Mouse (Mus musculus) monocyte, adult 59 days (primary cell): Measurements from ENCODE around the gene Brs3. TPM values are rescaled to one million over a fixed set of nuclear protein-coding genes. Genes with fewer than 3 reads are reported as not detected.

Experiments
- total RNA-seq, 2 experiments: library from RNA; stranded (reverse); gene quantifications; one replicate each; pipeline ENCODE4 v1.2.4; 2023

Gene Brs3
- total RNA-seq: not detected

GRCm38 (mm10) chrX:57042774-57043173, at the start of gene Brs3:
Gene Brs3 (plus strand): TSS chrX:57043074.

GRCm38 (mm10) chrX:57053174-57053992, 10.5 kb downstream of the Brs3 start, which contains the start of gene Htatsf1:
Gene Htatsf1 (plus strand): TSS chrX:57053583.

GRCm38 (mm10) chrX:57087806-57088205, 44.9 kb downstream of the Brs3 start, which contains the start of gene Vgll1:
Gene Vgll1 (plus strand): TSS chrX:57088106.

Other genes with a start within 250 kb of the Brs3 start
- 1 to 10 TPM; 3.3 to 3.6 TPM for gene Map7d3, start 220.7 kb upstream of the Brs3 start, total RNA-seq
- gene Adgrg4, start 172.9 kb upstream of the Brs3 start, total RNA-seq: not detected
- 10 to 100 TPM; 22.7 to 32.5 TPM for gene Htatsf1, start 10.5 kb downstream of the Brs3 start, total RNA-seq
- gene Vgll1, start 45.0 kb downstream of the Brs3 start, total RNA-seq: not detected
- gene Cd40lg, start 169.1 kb downstream of the Brs3 start, total RNA-seq: under 1 TPM in 1 of 2 experiments, not detected in 1; 0.43 TPM